Mouse (Mus musculus) layer of hippocampus, adult 9-11 months (tissue): ENCODE results near the gene Txndc15.

Experiments
- DNase-seq: peaks from one replicate; pipeline ENCODE4 v3.0.0; 2022

Gene Txndc15

DNA sequence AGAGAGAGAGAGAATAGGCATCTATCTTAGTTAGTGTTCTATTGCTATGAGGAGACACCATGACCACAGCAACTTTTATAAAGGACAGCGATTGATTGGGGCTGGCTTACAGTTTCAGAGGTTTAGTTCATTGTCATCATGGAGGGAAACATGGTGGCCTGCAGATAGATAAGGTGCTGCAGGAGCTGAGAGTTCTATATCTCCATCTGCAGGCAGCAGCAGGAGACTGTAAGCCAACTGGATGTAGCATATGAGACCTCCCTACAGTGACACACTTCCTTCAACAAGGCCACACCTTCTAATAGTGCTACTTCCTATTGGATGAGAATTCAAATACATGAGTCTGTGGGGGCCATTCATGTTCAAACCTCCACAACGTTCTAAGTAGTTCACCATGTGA lies 17.7 kb downstream of the Txndc15 start:
- DNase-seq = no peak

- DNase-seq = no peak
Measured at GRCm38 (mm10) chr13:55733628-55734502, 19.4 kb downstream of the Txndc15 start.

DNA sequence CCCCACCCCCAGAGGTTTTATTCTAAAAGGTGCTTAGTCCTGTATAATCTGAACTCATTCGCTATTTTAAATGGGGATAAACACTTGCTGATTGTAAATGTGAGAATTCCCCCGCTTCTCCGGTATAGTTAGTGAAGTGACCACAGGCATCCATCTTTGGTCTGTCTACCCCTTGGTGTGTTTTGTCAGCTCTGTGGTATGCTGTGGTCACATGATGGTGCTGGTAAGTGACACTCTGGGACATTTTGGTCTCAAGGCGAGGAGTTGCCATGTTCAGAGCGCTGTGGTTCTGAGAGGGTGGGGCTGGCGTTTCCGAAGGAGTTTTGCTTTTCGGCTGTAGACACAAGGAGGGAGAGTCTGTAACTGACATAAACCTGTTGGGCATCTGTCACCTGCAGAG lies 23.4 kb downstream of the Txndc15 start:
- no peak for DNase-seq

DNA sequence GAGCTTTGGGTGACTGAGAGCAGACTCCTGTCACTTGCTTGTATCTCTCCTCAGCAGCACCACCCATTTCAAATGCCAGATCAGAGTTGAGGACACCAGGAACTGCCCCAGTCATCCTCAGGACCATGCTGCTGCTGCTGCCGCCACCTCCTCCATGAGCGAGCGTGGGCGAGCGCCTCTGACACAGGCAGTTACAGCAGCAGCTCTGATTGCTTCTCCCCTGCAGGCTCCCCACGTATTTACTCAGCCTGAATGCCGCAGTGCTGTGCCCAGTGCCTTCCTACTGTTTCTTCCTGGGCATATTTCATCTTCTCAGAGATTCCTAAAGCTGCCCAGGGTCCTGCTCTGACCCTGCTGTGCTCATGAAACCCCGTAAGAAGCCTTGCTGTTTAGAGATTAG lies 27.9 kb downstream of the Txndc15 start:
- peak; percentile 28 for DNase-seq

DNA sequence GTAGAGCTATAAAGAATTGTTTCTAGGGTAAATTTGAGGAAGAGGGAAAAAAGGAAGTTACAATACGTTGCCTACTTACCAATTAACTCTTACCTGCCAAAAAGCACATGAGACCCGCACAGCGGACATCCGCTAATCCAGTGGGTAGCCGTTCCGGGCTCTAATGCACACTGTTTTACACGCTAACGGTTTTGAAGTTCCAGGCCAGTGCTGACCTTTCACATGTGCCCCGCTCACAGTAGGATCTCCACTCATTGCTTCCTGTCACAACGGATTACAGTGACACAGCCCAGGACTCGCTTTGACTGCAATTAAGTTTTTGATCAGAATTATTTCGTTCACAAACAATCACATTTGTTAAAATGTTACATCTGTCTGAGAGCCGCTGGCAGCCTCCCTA lies 39.9 kb downstream of the Txndc15 start:
- DNase-seq = no peak

GRCm38 (mm10) chr13:55756789-55757188 lies 42.3 kb downstream of the Txndc15 start:
- DNase-seq = no peak

DNA sequence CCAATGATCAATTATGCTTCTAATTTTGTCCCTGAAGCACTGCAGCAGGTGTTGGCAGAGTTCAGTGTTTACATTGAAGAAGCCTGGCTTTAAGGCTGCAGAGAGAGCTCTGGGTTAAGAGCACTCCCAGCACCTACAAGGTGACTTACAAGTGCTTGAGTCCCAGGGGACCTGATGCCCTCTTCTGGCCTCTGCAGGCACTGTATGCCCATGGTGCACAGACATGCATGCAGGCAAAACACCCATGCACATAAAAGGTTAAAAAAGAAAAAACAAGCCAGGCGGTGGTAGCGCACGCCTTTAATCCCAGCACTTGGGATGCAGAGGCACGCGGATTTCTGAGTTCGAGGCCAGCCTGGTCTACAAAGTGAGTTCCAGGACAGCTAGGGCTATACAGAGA lies 43.2 kb downstream of the Txndc15 start:
- DNase-seq = no peak

- DNase-seq = no peak
Measured at GRCm38 (mm10) chr13:55760576-55760975, 46.1 kb downstream of the Txndc15 start.

DNA sequence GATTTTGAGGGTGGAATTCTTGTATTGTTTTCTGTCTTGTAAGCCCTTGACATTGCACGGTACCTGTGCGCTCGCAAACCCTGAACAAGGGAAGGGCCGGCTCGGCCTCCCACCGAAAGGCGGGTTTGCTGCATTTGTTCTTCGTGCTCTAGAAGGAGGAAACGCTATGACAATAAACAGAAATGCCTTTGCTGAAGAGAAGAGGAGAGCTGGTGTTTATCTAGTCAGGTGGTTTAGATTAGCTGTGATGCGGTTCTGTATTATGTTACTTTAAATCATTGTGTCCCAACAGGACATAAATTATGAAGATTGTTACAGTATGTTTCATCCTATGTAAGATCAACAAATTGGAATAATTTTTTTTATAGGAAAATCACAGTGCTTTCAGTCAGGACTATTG lies 47.0 kb downstream of the Txndc15 start:
- DNase-seq = no peak

DNA sequence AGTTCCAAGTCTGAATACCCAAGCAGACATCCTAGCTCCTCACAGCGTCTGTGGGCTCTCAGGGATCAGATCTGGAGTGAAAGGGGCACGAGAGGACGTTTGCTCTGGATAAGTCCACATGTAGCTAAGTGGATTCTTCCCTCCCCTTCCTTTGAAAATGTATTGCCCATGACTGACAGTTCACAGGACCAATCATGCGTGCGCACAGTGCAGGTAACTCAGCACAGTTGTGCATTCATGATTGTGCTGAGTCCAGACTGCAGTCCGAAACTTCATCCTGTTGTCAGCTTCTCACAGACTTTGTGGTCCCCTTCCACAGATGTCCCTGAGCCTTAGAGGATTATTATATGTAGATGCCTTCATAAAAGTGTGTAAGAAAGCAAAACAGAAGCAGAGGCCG lies 59.9 kb downstream of the Txndc15 start:
- DNase-seq = no peak

- no peak for DNase-seq
Measured at GRCm38 (mm10) chr13:55775056-55775455, 60.6 kb downstream of the Txndc15 start.
